Comparison of ENCODE assay signal across 8 mouse cellular contexts in genomic region chr11:59449741-59450229, GRCm38 (mm10). TPM values are rescaled to one million over a fixed set of nuclear protein-coding genes. Genes with fewer than 3 reads are reported as not detected.
A peak's percentile ranks its signal among the peaks of the same experiment; 100 is the strongest.
DNase-seq lines count a peak whose midpoint lies in the region; ATAC-seq and TF ChIP-seq lines count a peak whose summit lies in the region.

Gene Jmjd4 (plus strand): TSS chr11:59450045.

- H3K36me3 ChIP-seq in heart, embryonic 15.5 days, result peaks cover 29% of the 10 kb centered on the region
- peaks cover 6% of the 10 kb centered on the region for H3K36me3 ChIP-seq in liver, embryonic 14.5 days (replicated peaks; ENCODE audit: control insufficient read depth, insufficient read depth, low read depth)
- peaks cover 4% of the 10 kb centered on the region for H3K36me3 ChIP-seq in neural tube, embryonic 11.5 days (ENCODE audit: control insufficient read depth, insufficient read depth, low read length)
- 0 out of 2 replicates have a peak, but pooled peaks cover 2% of the 10 kb centered on the region for H3K36me3 ChIP-seq in stomach, postnatal 0 days (ENCODE audit: control insufficient read depth, insufficient read depth, low read length)

- no peak for TF ChIP-seq EP300 in liver, embryonic 14.5 days (IDR thresholded peaks at IDR 0.05; ENCODE audit: low read depth)
- TF ChIP-seq EP300 in stomach, postnatal 0 days (optimal IDR thresholded peaks at IDR 0.05), result no peak

- WGBS in heart, embryonic 15.5 days, result under 1% methylated on average over 37 of the region's 40 CpGs
- 0% methylated on average over 36 of the region's 40 CpGs for WGBS in liver, embryonic 14.5 days (ENCODE audit: insufficient replicate concordance)
- WGBS in neural tube, embryonic 11.5 days, result under 1% methylated on average over 28 of the region's 40 CpGs
- under 1% methylated on average over 40 of the region's 40 CpGs for WGBS in stomach, postnatal 0 days

- peak; percentile 91 for DNase-seq in CD4-positive, CD25-positive, alpha-beta regulatory T cell, adult 2 months (ENCODE audit: low read depth, low spot score)
- DNase-seq in fibroblast of lung, adult 2 months (ENCODE audit: low read depth), result peak; percentile 76
- DNase-seq in kidney, postnatal 25 days, result peak; percentile 88 to 95
- DNase-seq in liver, embryonic 14.5 days (ENCODE audit: low read depth in 3 of 3, low spot score in 3 of 3), result peak; percentile 72 to 74 (median 73)
- peak; percentile 92 for DNase-seq in neural tube, embryonic 11.5 days (ENCODE audit: low spot score)
- peak; percentile 93 for DNase-seq in stomach, postnatal 0 days (ENCODE audit: low spot score)

- no peaks in the 10 kb centered on the region for H3K9me3 ChIP-seq in heart, embryonic 15.5 days (replicated peaks)
- no peaks in the 10 kb centered on the region for H3K9me3 ChIP-seq in liver, embryonic 14.5 days (ENCODE audit: control insufficient read depth, low read length)
- H3K9me3 ChIP-seq in neural tube, embryonic 11.5 days (ENCODE audit: control insufficient read depth, low read length), result no peaks in the 10 kb centered on the region
- no peaks in the 10 kb centered on the region for H3K9me3 ChIP-seq in stomach, postnatal 0 days (ENCODE audit: control insufficient read depth, low read length)

- H3K4me3 ChIP-seq in brown adipose tissue, adult 24 weeks (ENCODE audit: insufficient read depth, low read depth, low read length), result peak within 1 kb of the TSS; percentile 97
- H3K4me3 ChIP-seq in heart, embryonic 15.5 days, result peak within 1 kb of the TSS; percentile 92
- H3K4me3 ChIP-seq in liver, embryonic 14.5 days (ENCODE audit: insufficient read depth in 1 of 2, low read depth in 2 of 2, low read length in 2 of 2), result peak within 1 kb of the TSS; percentile 76 to 83
- peak within 1 kb of the TSS; percentile 85 for H3K4me3 ChIP-seq in neural tube, embryonic 11.5 days (ENCODE audit: low read depth, low read length)
- peak within 1 kb of the TSS; percentile 85 for H3K4me3 ChIP-seq in stomach, postnatal 0 days (ENCODE audit: low read depth, low read length)

- H3K4me2 ChIP-seq in heart, embryonic 15.5 days, result peak within 1 kb of the TSS; percentile 82
- peak within 1 kb of the TSS; percentile 87 for H3K4me2 ChIP-seq in liver, embryonic 14.5 days (ENCODE audit: low read depth)
- H3K4me2 ChIP-seq in neural tube, embryonic 11.5 days (ENCODE audit: low read depth), result peak within 1 kb of the TSS; percentile 97
- H3K4me2 ChIP-seq in stomach, postnatal 0 days (replicated peaks; ENCODE audit: low read depth), result peak within 1 kb of the TSS; percentile 87

- H3K27ac ChIP-seq in brown adipose tissue, adult 24 weeks (replicated peaks; ENCODE audit: low read depth, low read length), result peak within 1 kb of the TSS; percentile 74
- peak within 1 kb of the TSS; percentile 82 for H3K27ac ChIP-seq in heart, embryonic 15.5 days
- H3K27ac ChIP-seq in liver, embryonic 14.5 days, result peak within 1 kb of the TSS; percentile 18
- H3K27ac ChIP-seq in neural tube, embryonic 11.5 days (ENCODE audit: low read depth, low read length), result no peak within 1 kb of the TSS
- H3K27ac ChIP-seq in stomach, postnatal 0 days (replicated peaks), result peak within 1 kb of the TSS; percentile 90

- peaks cover 7% of the 10 kb centered on the region; the same call in 1 of the 2 replicates for H3K4me1 ChIP-seq in brown adipose tissue, adult 24 weeks (ENCODE audit: control insufficient read depth, insufficient read depth, insufficient read length, low read length)
- peaks cover 22% of the 10 kb centered on the region for H3K4me1 ChIP-seq in heart, embryonic 15.5 days (replicated peaks)
- peaks cover 5 to 17% of the 10 kb centered on the region in 2 experiments for H3K4me1 ChIP-seq in liver, embryonic 14.5 days (replicated peaks; ENCODE audit: control insufficient read depth in 2 of 2, insufficient read depth in 2 of 2, low read length in 1 of 2)
- H3K4me1 ChIP-seq in neural tube, embryonic 11.5 days (ENCODE audit: control insufficient read depth, insufficient read depth, low read length), result peaks cover 7% of the 10 kb centered on the region
- peaks cover 5% of the 10 kb centered on the region; the same call in 1 of the 2 replicates for H3K4me1 ChIP-seq in stomach, postnatal 0 days (replicated peaks; ENCODE audit: control insufficient read depth, insufficient read depth)

- H3K27me3 ChIP-seq in heart, embryonic 15.5 days, result no peaks in the 10 kb centered on the region
- no peaks in the 10 kb centered on the region for H3K27me3 ChIP-seq in liver, embryonic 14.5 days (ENCODE audit: control insufficient read depth, insufficient read depth, low read length)
- H3K27me3 ChIP-seq in neural tube, embryonic 11.5 days (ENCODE audit: control insufficient read depth, insufficient read depth, low read length), result no peaks in the 10 kb centered on the region
- H3K27me3 ChIP-seq in stomach, postnatal 0 days (ENCODE audit: control insufficient read depth, insufficient read depth, low read length), result no peaks in the 10 kb centered on the region

- H3K9ac ChIP-seq in heart, embryonic 15.5 days, result peak within 1 kb of the TSS; percentile 80
- H3K9ac ChIP-seq in liver, embryonic 14.5 days (replicated peaks), result peak within 1 kb of the TSS; percentile 86
- H3K9ac ChIP-seq in neural tube, embryonic 11.5 days (ENCODE audit: low read length), result peak within 1 kb of the TSS; percentile 70
- H3K9ac ChIP-seq in stomach, postnatal 0 days (ENCODE audit: low read length), result peak within 1 kb of the TSS; percentile 89

- ATAC-seq in heart, embryonic 15.5 days (replicated peaks; ENCODE audit: insufficient number of reproducible peaks, insufficient read depth, low FRiP score, low read depth), result peak; percentile 91
- ATAC-seq in liver, embryonic 14.5 days (ENCODE audit: insufficient read depth), result peak; percentile 92
- ATAC-seq in neural tube, embryonic 11.5 days (ENCODE audit: insufficient read depth, low FRiP score, low TSS enrichment), result peak; percentile 90
- ATAC-seq in stomach, postnatal 0 days (ENCODE audit: low FRiP score, low TSS enrichment), result peak; percentile 95

- TF ChIP-seq CTCF in liver, embryonic 14.5 days (IDR thresholded peaks at IDR 0.05; ENCODE audit: low read depth), result no peak
- TF ChIP-seq CTCF in stomach, postnatal 0 days (IDR thresholded peaks at IDR 0.05; ENCODE audit: low read depth), result no peak

RNA-seq across cellular contexts. Expression of gene Jmjd4, which starts in this region (rescaled TPM):
- 2.7 and 3.1 TPM in 2 replicates for polyA plus RNA-seq in brown adipose tissue, adult 24 weeks (2012; ENCODE audit: insufficient read depth, insufficient read length, missing spikeins)
- 8.8 and 11.4 TPM in 2 replicates for polyA plus RNA-seq in heart, embryonic 15.5 days (2015; fragmentation: Nextera tagmentation; extraction: Ambion mirVana)
- polyA plus RNA-seq in liver, embryonic 14.5 days (2012; rRNA removed), result 2.5 and 3.2 TPM in 2 replicates
- 3.5 and 3.8 TPM in 2 replicates for polyA plus RNA-seq in liver, embryonic 14.5 days (2014; fragmentation: Nextera tagmentation; extraction: Ambion mirVana)
- 14.7 and 15.3 TPM in 2 replicates for polyA plus RNA-seq in neural tube, embryonic 11.5 days (2014; fragmentation: Nextera tagmentation; extraction: Ambion mirVana)
- polyA plus RNA-seq in stomach, postnatal 0 days (2015; fragmentation: Nextera tagmentation; extraction: Ambion mirVana), result 5.4 and 5.5 TPM in 2 replicates
